17 mouse cellular contexts compared by ENCODE assay signal in the genomic region with DNA sequence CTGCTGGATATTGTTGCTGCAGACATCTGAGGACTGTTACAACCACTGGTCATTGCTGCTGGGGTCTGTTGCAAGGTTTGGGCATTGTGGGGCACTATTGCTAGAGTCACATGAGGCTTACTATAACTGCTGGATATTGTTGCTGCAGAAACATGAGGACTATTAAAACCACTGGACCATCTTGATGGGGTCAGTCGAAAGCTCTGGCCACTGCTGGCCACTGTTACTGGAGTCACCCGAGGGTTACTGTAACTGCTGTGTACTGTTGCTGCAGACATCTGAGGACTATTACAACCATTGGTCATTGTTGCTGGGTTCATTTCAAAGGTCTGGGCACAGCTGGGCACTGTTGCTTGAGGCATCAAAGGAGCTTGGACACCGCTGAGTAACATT. TPM values are rescaled to one million over a fixed set of nuclear protein-coding genes. Genes with fewer than 3 reads are reported as not detected.
DNase-seq lines count a peak whose midpoint lies in the region; ATAC-seq and TF ChIP-seq lines count a peak whose summit lies in the region.
"Not testable (repeated sequence)": the region's sequence is repeated elsewhere in the genome, so short reads cannot be mapped to it uniquely, and the experiment has no call there.
"Had no signal": no experiment of that assay in that cellular context is flagged by ENCODE, and none has a peak within 500 bp of the region (broad histone marks: within the 10 kb centered on the region; RNA-seq: fewer than 3 reads in every experiment).

No protein-coding gene starts in this region.

- H3K4me1 ChIP-seq in kidney, adult 2 months (ENCODE audit: control insufficient read depth, insufficient read depth, low read length); kidney, embryonic 14.5 days (ENCODE audit: control insufficient read depth, insufficient read depth, low read length); kidney, embryonic 15.5 days; kidney, embryonic 16.5 days (ENCODE audit: insufficient read depth, low read length); kidney, postnatal 0 days (replicated peaks; ENCODE audit: insufficient read depth, low read length): not testable (repeated sequence)

- not testable (repeated sequence) for H3K27me3 ChIP-seq in kidney, adult 2 months (replicated peaks; ENCODE audit: control insufficient read depth, insufficient read depth, low read length); kidney, embryonic 14.5 days (ENCODE audit: control insufficient read depth, insufficient read depth, low read length); kidney, embryonic 15.5 days; kidney, embryonic 16.5 days (ENCODE audit: insufficient read depth, low read length); kidney, postnatal 0 days (ENCODE audit: insufficient read depth, low read length)

- H3K4me2 ChIP-seq in kidney, embryonic 14.5 days (replicated peaks; ENCODE audit: low read depth, low read length); kidney, embryonic 15.5 days; kidney, embryonic 16.5 days (replicated peaks; ENCODE audit: low read depth, low read length); kidney, postnatal 0 days (ENCODE audit: low read length): not testable (repeated sequence)

- not testable (repeated sequence) for TF ChIP-seq POLR2A in kidney, adult 2 months (IDR thresholded peaks at IDR 0.05; ENCODE audit: low read depth, low read length)

- peak; percentile 4 for DNase-seq in kidney, adult 2 months
- peak; percentile 5 for DNase-seq in kidney, postnatal 0 days (ENCODE audit: low spot score)

- WGBS in kidney, adult 2 months, result 35% methylated on average over 3 of the region's 3 CpGs
- WGBS in kidney, embryonic 14.5 days, result 47% methylated on average over 3 of the region's 3 CpGs
- WGBS in kidney, embryonic 15.5 days, result 47% methylated on average over 3 of the region's 3 CpGs
- WGBS in kidney, embryonic 16.5 days, result 57% methylated on average over 3 of the region's 3 CpGs
- WGBS in kidney, postnatal 0 days, result 49% methylated on average over 3 of the region's 3 CpGs

- ATAC-seq in kidney, embryonic 14.5 days (ENCODE audit: low FRiP score, low TSS enrichment), result peak; percentile 76; the same call in 1 of the 2 replicates
- peak; percentile 81 for ATAC-seq in kidney, embryonic 15.5 days (replicated peaks; ENCODE audit: low FRiP score)
- ATAC-seq in kidney, embryonic 16.5 days (ENCODE audit: low FRiP score, low TSS enrichment), result peak; percentile 69
- ATAC-seq in kidney, postnatal 0 days (replicated peaks; ENCODE audit: low FRiP score, low read depth), result peak; percentile 55
- ATAC-seq in megakaryocyte, adult 5-6 weeks (ENCODE audit: poor library complexity, severe bottlenecking), result 0 out of 2 replicates have a peak, but pooled peaks have one; percentile 12
- ATAC-seq in megakaryocyte-erythroid progenitor cell, adult 5-6 weeks (replicated peaks; ENCODE audit: low FRiP score, low TSS enrichment, poor library complexity, severe bottlenecking), result peak; percentile 18; the same call in 1 of the 2 replicates

- not testable (repeated sequence) for H3K36me3 ChIP-seq in kidney, adult 2 months (ENCODE audit: control insufficient read depth, insufficient read depth, low read length); kidney, embryonic 14.5 days (ENCODE audit: control insufficient read depth, insufficient read depth, low read length); kidney, embryonic 15.5 days; kidney, embryonic 16.5 days (ENCODE audit: insufficient read depth, low read length); kidney, postnatal 0 days (ENCODE audit: insufficient read depth, low read length)

- H3K4me3 ChIP-seq in kidney, adult 2 months (ENCODE audit: insufficient read depth, low read depth, low read length); kidney, embryonic 14.5 days (ENCODE audit: low read length); kidney, embryonic 15.5 days (replicated peaks); kidney, embryonic 16.5 days (ENCODE audit: low read length); kidney, postnatal 0 days (replicated peaks; ENCODE audit: low read depth, low read length): not testable (repeated sequence)

- not testable (repeated sequence) for H3K27ac ChIP-seq in kidney, adult 2 months (ENCODE audit: insufficient read depth, low read depth, low read length); kidney, embryonic 14.5 days (ENCODE audit: low read depth, low read length); kidney, embryonic 15.5 days; kidney, embryonic 16.5 days (ENCODE audit: low read length); kidney, postnatal 0 days

- not testable (repeated sequence) for H3K9ac ChIP-seq in kidney, embryonic 14.5 days (ENCODE audit: low read depth, low read length); kidney, embryonic 15.5 days; kidney, embryonic 16.5 days (replicated peaks; ENCODE audit: low read length); kidney, postnatal 0 days (ENCODE audit: low read depth, low read length)

- not testable (repeated sequence) for H3K9me3 ChIP-seq in kidney, embryonic 14.5 days (ENCODE audit: control insufficient read depth, low read length); kidney, embryonic 15.5 days (replicated peaks); kidney, embryonic 16.5 days (ENCODE audit: low read length); kidney, postnatal 0 days (replicated peaks; ENCODE audit: low read length)

- TF ChIP-seq CTCF in kidney, adult 2 months (conservative IDR thresholded peaks at IDR 0.05; ENCODE audit: insufficient read depth, insufficient read length, low read depth, low read length); kidney, postnatal 0 days (IDR thresholded peaks at IDR 0.05; ENCODE audit: low read depth): not testable (repeated sequence)

RNA-seq across cellular contexts. Expression of a gene that starts 9.7 kb away (rescaled TPM):
- 1.5 and 4.9 TPM in 2 replicates for polyA plus RNA-seq in kidney, adult 2 months (2012; rRNA removed)
- polyA plus RNA-seq in kidney, embryonic 14.5 days (2014; fragmentation: Nextera tagmentation; extraction: Ambion mirVana), result 0.09 and 0.19 TPM in 2 replicates
- polyA plus RNA-seq in kidney, embryonic 15.5 days (2015; fragmentation: Nextera tagmentation; extraction: Ambion mirVana), result 0.19 and 0.21 TPM in 2 replicates
- 0.06 and 0.31 TPM in 2 replicates for polyA plus RNA-seq in kidney, embryonic 16.5 days (2015; fragmentation: Nextera tagmentation; extraction: Ambion mirVana)
- 0.31 and 0.64 TPM in 2 replicates for polyA plus RNA-seq in kidney, postnatal 0 days (2015; fragmentation: Nextera tagmentation; extraction: Ambion mirVana)
- total RNA-seq in megakaryocyte, adult 5-6 weeks (2015), result 13.1 and 17.8 TPM in 2 replicates
- total RNA-seq in megakaryocyte, adult 5-6 weeks (2017), result 2.4 and 3.1 TPM in 2 replicates
- total RNA-seq in megakaryocyte-erythroid progenitor cell, adult 5-6 weeks (2014; fragmentation: Nextera tagmentation), result 1.2 and 2.3 TPM in 2 replicates
- total RNA-seq in megakaryocyte-erythroid progenitor cell, adult 5-6 weeks (2017), result not detected in 2 replicates
- total RNA-seq: CH12.LX, ES-E14, MEL had no signal
- polyA plus RNA-seq: C2C12, G1E, Patski had no signal

RNA-seq across cellular contexts. Expression of a gene that starts 54.6 kb away (rescaled TPM):
- polyA plus RNA-seq in kidney, adult 2 months (2012; rRNA removed), result 0.52 TPM in 1 of 2 replicates, not detected in the other
- not detected in 2 replicates for polyA plus RNA-seq in kidney, embryonic 14.5 days (2014; fragmentation: Nextera tagmentation; extraction: Ambion mirVana)
- not detected in 2 replicates for polyA plus RNA-seq in kidney, embryonic 15.5 days (2015; fragmentation: Nextera tagmentation; extraction: Ambion mirVana)
- polyA plus RNA-seq in kidney, embryonic 16.5 days (2015; fragmentation: Nextera tagmentation; extraction: Ambion mirVana), result not detected in 2 replicates
- not detected in 2 replicates for polyA plus RNA-seq in kidney, postnatal 0 days (2015; fragmentation: Nextera tagmentation; extraction: Ambion mirVana)
- total RNA-seq in megakaryocyte, adult 5-6 weeks (2015), result 1.8 and 2.3 TPM in 2 replicates
- 1.1 and 1.9 TPM in 2 replicates for total RNA-seq in megakaryocyte, adult 5-6 weeks (2017)
- total RNA-seq in megakaryocyte-erythroid progenitor cell, adult 5-6 weeks (2014; fragmentation: Nextera tagmentation), result 3.0 TPM in 1 of 2 replicates, not detected in the other
- total RNA-seq in megakaryocyte-erythroid progenitor cell, adult 5-6 weeks (2017), result 1.5 TPM in 1 of 2 replicates, not detected in the other
- total RNA-seq: adrenal gland, adult 18-20 months; adrenal gland, postnatal 36 days; adrenal gland, postnatal 4 days; ES-E14; MEL had no signal
- polyA plus RNA-seq: brain, embryonic 14.5 days; C2C12; G1E; Patski had no signal

Comparison
In these comparisons a context has a peak if more than half of its experiments do, and no peak if none do; other contexts are left out.
1. ATAC-seq: peak in every context shown above with its lines; median percentile 81 in kidney, embryonic 15.5 days; 76 in kidney, embryonic 14.5 days; 69 in kidney, embryonic 16.5 days; 55 in kidney, postnatal 0 days; 18 in megakaryocyte-erythroid progenitor cell, adult 5-6 weeks; 12 in megakaryocyte, adult 5-6 weeks.